Mouse (Mus musculus) limb, embryonic 14.5 days (tissue): ENCODE measurements around the gene Sel1l. TPM values are rescaled to one million over a fixed set of nuclear protein-coding genes. Genes with fewer than 3 reads are reported as not detected.
"Not testable (repeated sequence)": the region's sequence is repeated elsewhere in the genome, so short reads cannot be mapped to it uniquely, and the experiment has no call there.

Source experiments
- ATAC-seq: fragments of 200-750 bp; cut with Nextera tagmentation; 2 replicates; pipeline ENCODE4 v1.8.0; 2017; ENCODE audit warnings: low read depth, moderate number of reproducible peaks, moderate TSS enrichment; ENCODE audit not compliant: low FRiP score
- DNase-seq: peaks from one replicate; pipeline ENCODE4 v3.0.0-alpha.2; 2015; ENCODE audit warnings: low spot score
- H3K27ac ChIP-seq: fragments of 300-500 bp; sonication (generic); replicated peaks from 2 replicates; pipeline ENCODE4 v1.5.1; 2014; ENCODE audit warnings: low read depth, mild to moderate bottlenecking, low read length, moderate library complexity, mixed read lengths
- H3K27me3 ChIP-seq: fragments of 300-500 bp; sonication (generic); 2 replicates; pipeline ENCODE4 v1.6.1; 2014; ENCODE audit warnings: low read length, mixed read lengths; ENCODE audit not compliant: control insufficient read depth, insufficient read depth
- H3K36me3 ChIP-seq: fragments of 300-500 bp; sonication (generic); 2 replicates; pipeline ENCODE4 v1.6.1; 2014; ENCODE audit warnings: mild to moderate bottlenecking, low read length, moderate library complexity, mixed read lengths; ENCODE audit not compliant: control insufficient read depth, insufficient read depth
- H3K4me1 ChIP-seq: fragments of 300-500 bp; sonication (generic); 2 replicates; pipeline ENCODE4 v1.6.1; 2014; ENCODE audit warnings: antibody characterized with exemption, low read length, mixed read lengths; ENCODE audit not compliant: control insufficient read depth, insufficient read depth
- H3K4me2 ChIP-seq: fragments of 300-500 bp; sonication (generic); replicated peaks from 2 replicates; pipeline ENCODE4 v1.6.1; 2014; ENCODE audit warnings: low read depth, mild to moderate bottlenecking, low read length, moderate library complexity; ENCODE audit not compliant: severe bottlenecking
- H3K4me3 ChIP-seq: fragments of 300-500 bp; sonication (generic); replicated peaks from 2 replicates; pipeline ENCODE4 v1.5.1; 2014; ENCODE audit warnings: low read length
- H3K9ac ChIP-seq: fragments of 300-500 bp; sonication (generic); 2 replicates; pipeline ENCODE4 v1.6.1; 2014; ENCODE audit warnings: mild to moderate bottlenecking, low read depth, low read length, moderate library complexity; ENCODE audit not compliant: severe bottlenecking
- H3K9me3 ChIP-seq: fragments of 300-500 bp; sonication (generic); 2 replicates; pipeline ENCODE4 v1.6.1; 2016; ENCODE audit warnings: low read length; ENCODE audit not compliant: control insufficient read depth
- POLR2A ChIP-seq: fragments of 200-500 bp; IDR thresholded peaks from 2 replicates; pipeline ENCODE4 v1.8.0; 2012; ENCODE audit warnings: inconsistent platforms, mild to moderate bottlenecking, moderate library complexity, borderline replicate concordance; ENCODE audit not compliant: insufficient read depth, insufficient read length; ENCODE audit errors: extremely low read depth
- WGBS: fragments of 180-500 bp; shearing (Covaris S2); extraction: QIAGEN DNeasy Blood & Tissue Kit; methylation state at CpG from one replicate; pipeline ENCODE4 v1.1.7; 2014; 5-methylcytosine and 5-hydroxymethylcytosine counted together
- polyA plus RNA-seq, 2 experiments: library from polyadenylated mRNA; depleted of rRNA in 1 of 2; stranded (reverse) in 1 of 2; unstranded in 1 of 2; fragments of >200 nt; fragmentation: Nextera tagmentation in 1 of 2; extraction: Ambion mirVana in 1 of 2; gene quantifications; 2 replicates each; pipeline versions ENCODE4 v1.2.1 to v1.2.3; 2012 to 2014

The Sel1l gene
- polyA plus RNA-seq, 2 experiments: 50.6 to 81.0 TPM

GRCm38 (mm10) chr12:91799379-91799773, 49.6 kb downstream of the Sel1l start:
- H3K36me3 ChIP-seq: no peaks in the 10 kb centered on the region
- no peaks in the 10 kb centered on the region for H3K4me1 ChIP-seq
- TF ChIP-seq POLR2A: no peak
- no peaks in the 10 kb centered on the region for H3K27me3 ChIP-seq
- 25% methylated on average over 6 of the region's 6 CpGs for WGBS
- H3K9me3 ChIP-seq: no peaks in the 10 kb centered on the region
- H3K4me3 ChIP-seq: no peak overlapping the region
- DNase-seq (peak; percentile 54), ATAC-seq (no peak)
- no peak overlapping the region for H3K4me2 ChIP-seq
- no peak overlapping the region for H3K9ac ChIP-seq
- no peak overlapping the region for H3K27ac ChIP-seq

DNA sequence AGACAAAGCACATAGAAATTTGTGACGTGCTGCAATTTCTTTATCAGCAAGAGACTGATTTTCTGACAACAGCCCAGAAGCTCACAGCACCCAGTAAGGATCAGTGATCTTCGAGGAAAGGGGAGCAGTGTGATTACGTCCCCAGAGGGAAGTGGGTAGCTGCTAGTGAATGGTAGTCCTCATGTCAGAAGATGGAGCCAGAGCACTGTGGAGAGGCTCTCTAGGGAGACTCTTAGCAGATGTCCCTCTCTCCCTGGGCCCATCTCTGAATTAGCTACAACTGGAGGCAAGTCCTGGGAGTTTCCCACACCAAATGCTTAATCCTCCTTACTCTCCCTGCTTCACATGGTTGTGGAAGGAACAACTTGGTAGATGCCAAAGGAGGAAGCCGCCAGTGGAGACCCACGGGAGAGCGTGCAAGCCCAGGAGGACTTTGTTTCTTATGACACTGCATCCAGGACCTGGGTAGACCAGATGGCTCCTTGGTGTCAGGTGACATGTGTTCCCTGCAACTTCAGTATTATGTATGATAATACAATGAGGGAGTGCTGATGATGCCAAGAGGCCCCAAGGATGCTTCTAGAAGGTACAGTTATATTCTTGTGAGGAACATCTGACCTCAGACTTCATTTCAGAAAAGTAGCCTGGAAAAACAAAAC, 50.1 kb downstream of the Sel1l start:
- no peaks in the 10 kb centered on the region for H3K9me3 ChIP-seq
- no peaks in the 10 kb centered on the region for H3K27me3 ChIP-seq
- no peaks in the 10 kb centered on the region for H3K4me1 ChIP-seq
- WGBS: 79% methylated on average over 6 of the region's 6 CpGs
- H3K4me2 ChIP-seq: no peak overlapping the region
- no peak for TF ChIP-seq POLR2A
- no peak for DNase-seq
- H3K36me3 ChIP-seq: no peaks in the 10 kb centered on the region
- no peak overlapping the region for H3K27ac ChIP-seq
- H3K4me3 ChIP-seq: no peak overlapping the region
- no peak for ATAC-seq
- no peak overlapping the region for H3K9ac ChIP-seq

- DNase-seq (no peak), ATAC-seq (no peak)
- Histone ChIP-seq H3K36me3 (no peaks in the 10 kb centered on the region), H3K4me1 (no peaks in the 10 kb centered on the region), H3K9ac (no peak overlapping the region), H3K9me3 (no peaks in the 10 kb centered on the region), H3K4me2 (no peak overlapping the region), H3K4me3 (no peak overlapping the region), H3K27ac (no peak overlapping the region), H3K27me3 (no peaks in the 10 kb centered on the region)
- TF ChIP-seq POLR2A: no peak
- 81% methylated on average over 4 of the region's 4 CpGs for WGBS
Measured at GRCm38 (mm10) chr12:91796774-91797173, 52.2 kb downstream of the Sel1l start.

- no peaks in the 10 kb centered on the region for H3K27me3 ChIP-seq
- H3K4me2 ChIP-seq: no peak overlapping the region
- no peak for ATAC-seq
- no peak for DNase-seq
- no peak overlapping the region for H3K27ac ChIP-seq
- H3K4me1 ChIP-seq: no peaks in the 10 kb centered on the region
- 72% methylated on average over 8 of the region's 8 CpGs for WGBS
- no peaks in the 10 kb centered on the region for H3K9me3 ChIP-seq
- no peak overlapping the region for H3K4me3 ChIP-seq
- no peaks in the 10 kb centered on the region for H3K36me3 ChIP-seq
- no peak overlapping the region for H3K9ac ChIP-seq
- no peak for TF ChIP-seq POLR2A
Measured at GRCm38 (mm10) chr12:91793266-91793665, 55.7 kb downstream of the Sel1l start.

- 65% methylated on average over 4 of the region's 4 CpGs for whole genome bisulfite sequencing
Measured at GRCm38 (mm10) chr12:91791822-91792221, 57.1 kb downstream of the Sel1l start.

DNA sequence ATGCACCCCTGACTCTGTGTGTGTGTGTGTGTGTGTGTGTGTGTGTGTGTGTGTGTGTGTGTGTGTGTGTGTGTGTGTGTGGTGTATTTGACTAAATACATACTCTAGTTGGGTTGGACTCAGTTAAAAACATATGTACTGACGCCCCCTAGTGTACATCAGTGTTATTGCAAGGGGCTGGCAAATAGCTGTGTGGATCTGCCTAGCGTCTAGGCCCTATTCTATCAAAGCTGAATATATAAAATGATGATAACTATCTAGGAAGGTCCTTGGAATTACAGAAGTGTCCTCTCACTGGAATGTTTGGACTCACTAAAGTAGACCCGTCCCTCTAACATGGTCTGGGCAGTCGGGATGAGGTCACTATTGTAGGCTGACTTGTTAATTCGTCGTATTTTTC, 59.2 kb downstream of the Sel1l start:
- WGBS: 56% methylated on average over 6 of the region's 6 CpGs
- Histone ChIP-seq H3K4me1 (peaks cover 12% of the 10 kb centered on the region), H3K9ac (no peak overlapping the region), H3K9me3 (no peaks in the 10 kb centered on the region), H3K36me3 (no peaks in the 10 kb centered on the region), H3K4me3 (no peak overlapping the region), H3K27me3 (no peaks in the 10 kb centered on the region), H3K27ac (no peak overlapping the region), H3K4me2 (no peak overlapping the region)
- DNase-seq: peak; percentile 43
- TF ChIP-seq POLR2A: no peak
- ATAC-seq: no peak

More at GRCm38 (mm10) chr12:91791822-91792221, 57.1 kb downstream of the Sel1l start:
- H3K36me3 ChIP-seq: no peaks in the 10 kb centered on the region
- TF ChIP-seq POLR2A: no peak
- H3K4me1 ChIP-seq: peaks cover 1% of the 10 kb centered on the region; the same call in 1 of the 2 replicates
- DNase-seq: no peak
- H3K4me3 ChIP-seq: no peak overlapping the region
- H3K4me2 ChIP-seq: no peak overlapping the region
- H3K27me3 ChIP-seq: no peaks in the 10 kb centered on the region
- ATAC-seq: no peak
- no peak overlapping the region for H3K9ac ChIP-seq
- H3K9me3 ChIP-seq: no peaks in the 10 kb centered on the region
- H3K27ac ChIP-seq: no peak overlapping the region

- not testable (repeated sequence) for H3K27me3 ChIP-seq, DNase-seq, H3K36me3 ChIP-seq, ATAC-seq, H3K9ac ChIP-seq, H3K27ac ChIP-seq, H3K4me2 ChIP-seq, H3K9me3 ChIP-seq, H3K4me3 ChIP-seq
- 68% methylated on average over 3 of the region's 3 CpGs for WGBS
- peaks cover 12% of the 10 kb centered on the region for H3K4me1 ChIP-seq
Measured at GRCm38 (mm10) chr12:91788446-91788845, 60.5 kb downstream of the Sel1l start.
